Mouse (Mus musculus) granulocyte monocyte progenitor cell, adult 5-6 weeks (primary cell): Measurements from ENCODE around the gene Agpat4. TPM values are rescaled to one million over a fixed set of nuclear protein-coding genes. Genes with fewer than 3 reads are reported as not detected.
"Not testable (repeated sequence)": the region's sequence is repeated elsewhere in the genome, so short reads cannot be mapped to it uniquely, and the experiment has no call there.

Source experiments
- ATAC-seq: replicated peaks from 2 replicates; pipeline ENCODE4 v1.8.0; 2016; ENCODE audit warnings: mild to moderate bottlenecking, moderate TSS enrichment, inconsistent platforms; ENCODE audit not compliant: poor library complexity, severe bottlenecking
- total RNA-seq, 2 experiments: library from RNA; stranded (forward) in 1 of 2; stranded (reverse) in 1 of 2; fragments of 200-712, 200-1000 nt in 1 of 2; fragments of >200 nt in 1 of 2; fragmentation: Nextera tagmentation in 1 of 2; gene quantifications; 2 replicates each; pipeline ENCODE4 v1.2.3; 2014 to 2017

Gene Agpat4
- total RNA-seq, 2 experiments from 2014 or later: 0.46 to 4.9 TPM

- no peak for ATAC-seq
Measured at GRCm38 (mm10) chr17:12216224-12216623, 97.7 kb downstream of the Agpat4 start.

GRCm38 (mm10) chr17:12221926-12222325 lies 103.4 kb downstream of the Agpat4 start:
- no peak for ATAC-seq

- no peak for ATAC-seq
Measured at GRCm38 (mm10) chr17:12223682-12224081, 105.2 kb downstream of the Agpat4 start.

- ATAC-seq: no peak
Measured at GRCm38 (mm10) chr17:12224145-12224544, 105.6 kb downstream of the Agpat4 start.

- ATAC-seq: not testable (repeated sequence)
Measured at GRCm38 (mm10) chr17:12224551-12224950, 106.0 kb downstream of the Agpat4 start.

GRCm38 (mm10) chr17:12225227-12225626 lies 106.7 kb downstream of the Agpat4 start:
- no peak for ATAC-seq

- peak; percentile 44; the same call in 1 of the 2 replicates for ATAC-seq
Measured at GRCm38 (mm10) chr17:12226551-12226950, 108.0 kb downstream of the Agpat4 start.

- ATAC-seq: no peak
Measured at GRCm38 (mm10) chr17:12228001-12228400, 109.5 kb downstream of the Agpat4 start.

GRCm38 (mm10) chr17:12228471-12228870 lies 110.0 kb downstream of the Agpat4 start:
- no peak for ATAC-seq

GRCm38 (mm10) chr17:12229756-12230155 lies 111.3 kb downstream of the Agpat4 start:
- no peak for ATAC-seq

GRCm38 (mm10) chr17:12230167-12230566 lies 111.7 kb downstream of the Agpat4 start:
- no peak for ATAC-seq

GRCm38 (mm10) chr17:12231087-12231486 lies 112.6 kb downstream of the Agpat4 start:
- ATAC-seq: no peak

GRCm38 (mm10) chr17:12232724-12233123 lies 114.2 kb downstream of the Agpat4 start:
- ATAC-seq: no peak

GRCm38 (mm10) chr17:12240701-12241100 lies 122.2 kb downstream of the Agpat4 start:
- no peak for ATAC-seq

- 0 out of 2 replicates have a peak, but pooled peaks have one; percentile 12 for ATAC-seq
Measured at GRCm38 (mm10) chr17:12249783-12250504, 131.4 kb downstream of the Agpat4 start.

GRCm38 (mm10) chr17:12250581-12250980 lies 132.1 kb downstream of the Agpat4 start:
- ATAC-seq: no peak

- no peak for ATAC-seq
Measured at GRCm38 (mm10) chr17:12256142-12256541, 137.6 kb downstream of the Agpat4 start.

- ATAC-seq: no peak
Measured at GRCm38 (mm10) chr17:12258517-12258916, 140.0 kb downstream of the Agpat4 start.

GRCm38 (mm10) chr17:12259957-12260356 lies 141.5 kb downstream of the Agpat4 start:
- ATAC-seq: no peak

- no peak for ATAC-seq
Measured at GRCm38 (mm10) chr17:12261376-12261775, 142.9 kb downstream of the Agpat4 start.

GRCm38 (mm10) chr17:12261887-12262286 lies 143.4 kb downstream of the Agpat4 start:
- ATAC-seq: peak; percentile 60

GRCm38 (mm10) chr17:12262851-12263250 lies 144.3 kb downstream of the Agpat4 start:
- no peak for ATAC-seq
